Mouse (Mus musculus): ENCODE data around the gene Hras. TPM values are rescaled to one million over a fixed set of nuclear protein-coding genes. Genes with fewer than 3 reads are reported as not detected.
A peak's percentile ranks its signal among the peaks of the same experiment; 100 is the strongest.

The Hras gene
- total RNA-seq, 2 experiments from 2014 or later, result 200 to 222 TPM

- no peak overlapping the region for H3K4me3 ChIP-seq
- H3K27ac ChIP-seq, result no peak overlapping the region
- no peak for TF ChIP-seq CTCF (conservative IDR thresholded peaks at IDR 0.05)
- DNase-seq (ENCODE audit: low spot score in 2 of 2), result no peak
These were observed 16.3 kb upstream of the Hras start for GRCm38 (mm10) chr7:141210137-141210536.

- H3K27ac ChIP-seq, result no peak overlapping the region
- H3K4me3 ChIP-seq, result no peak overlapping the region
- TF ChIP-seq CTCF (conservative IDR thresholded peaks at IDR 0.05), result no peak
- no peak for DNase-seq (ENCODE audit: low spot score in 2 of 2)
These were observed 15.7 kb upstream of the Hras start for GRCm38 (mm10) chr7:141209526-141209925.

- Histone ChIP-seq H3K27ac (no peak overlapping the region), H3K4me3 (no peak overlapping the region)
- TF ChIP-seq CTCF (conservative IDR thresholded peaks at IDR 0.05), result no peak
- DNase-seq (ENCODE audit: low spot score in 2 of 2), result no peak
These were observed 12.6 kb upstream of the Hras start for GRCm38 (mm10) chr7:141206182-141206937.

- no peak for DNase-seq (ENCODE audit: low spot score in 2 of 2)
- H3K27ac ChIP-seq, result no peak overlapping the region
- H3K4me3 ChIP-seq, result no peak overlapping the region
- no peak for TF ChIP-seq CTCF (conservative IDR thresholded peaks at IDR 0.05)
These were observed 11.7 kb upstream of the Hras start for GRCm38 (mm10) chr7:141205504-141205903.

GRCm38 (mm10) chr7:141204546-141204945 is 10.7 kb upstream of the Hras start:
- no peak for DNase-seq (ENCODE audit: low spot score in 2 of 2)
- TF ChIP-seq CTCF (conservative IDR thresholded peaks at IDR 0.05), result no peak
- Histone ChIP-seq H3K27ac (no peak overlapping the region), H3K4me3 (no peak overlapping the region)

GRCm38 (mm10) chr7:141198121-141198520 is 4.3 kb upstream of the Hras start:
- TF ChIP-seq CTCF (conservative IDR thresholded peaks at IDR 0.05), result no peak
- DNase-seq (ENCODE audit: low spot score in 2 of 2), result no peak
- H3K4me3 ChIP-seq, result no peak overlapping the region
- no peak overlapping the region for H3K27ac ChIP-seq

GRCm38 (mm10) chr7:141196619-141197282 is 2.9 kb upstream of the Hras start:
- no peak overlapping the region for H3K27ac ChIP-seq
- no peak for DNase-seq (ENCODE audit: low spot score in 2 of 2)
- H3K4me3 ChIP-seq, result no peak overlapping the region
- no peak for TF ChIP-seq CTCF (conservative IDR thresholded peaks at IDR 0.05)

- no peak overlapping the region for H3K27ac ChIP-seq
- TF ChIP-seq CTCF (conservative IDR thresholded peaks at IDR 0.05), result no peak
- H3K4me3 ChIP-seq, result no peak overlapping the region
- DNase-seq (ENCODE audit: low spot score in 2 of 2), result no peak
These were observed 1.9 kb upstream of the Hras start for GRCm38 (mm10) chr7:141195754-141196153.

- no peak for TF ChIP-seq CTCF (conservative IDR thresholded peaks at IDR 0.05)
- peak overlapping the region; percentile 85 for H3K27ac ChIP-seq
- DNase-seq (ENCODE audit: low spot score in 2 of 2), result peak; percentile 85 to 89
- peak overlapping the region; percentile 76 for H3K4me3 ChIP-seq
These were observed 1.0 kb upstream of the Hras start for GRCm38 (mm10) chr7:141194830-141195229.

- DNase-seq (ENCODE audit: low spot score in 2 of 2), result no peak
- Histone ChIP-seq H3K27ac (peak overlapping the region; percentile 85), H3K4me3 (peak overlapping the region; percentile 76)
- TF ChIP-seq CTCF (conservative IDR thresholded peaks at IDR 0.05), result no peak
These were observed 604 bp upstream of the Hras start for GRCm38 (mm10) chr7:141194409-141194808.

- H3K4me3 ChIP-seq, result peak overlapping the region; percentile 93
- DNase-seq (ENCODE audit: low spot score in 2 of 2), result no peak
These were observed 403 bp downstream of the Hras start for GRCm38 (mm10) chr7:141193348-141193856.

GRCm38 (mm10) chr7:141192776-141193347 is 943 bp downstream of the Hras start:
- peak overlapping the region; percentile 91 for H3K27ac ChIP-seq
- peak overlapping the region; percentile 93 for H3K4me3 ChIP-seq
- DNase-seq (ENCODE audit: low spot score in 2 of 2), result no peak
- TF ChIP-seq CTCF (conservative IDR thresholded peaks at IDR 0.05), result no peak

More at GRCm38 (mm10) chr7:141193348-141193856, 403 bp downstream of the Hras start:
- TF ChIP-seq CTCF (conservative IDR thresholded peaks at IDR 0.05), result no peak
- H3K27ac ChIP-seq, result peak overlapping the region; percentile 91
